Mouse (Mus musculus) ES-Bruce4 (cell line): ENCODE measurements around the gene Chsy1. TPM values are rescaled to one million over a fixed set of nuclear protein-coding genes. Genes with fewer than 3 reads are reported as not detected.

Source experiments
- H3K27ac ChIP-seq: 2 replicates; pipeline ENCODE4 v1.5.1; 2012; ENCODE audit warnings: low read length, inconsistent platforms; ENCODE audit not compliant: insufficient read depth
- H3K27me3 ChIP-seq: 2 replicates; pipeline ENCODE4 v1.6.1; 2012; ENCODE audit warnings: mild to moderate bottlenecking, low read length, inconsistent platforms; ENCODE audit not compliant: control insufficient read depth, poor library complexity, insufficient read depth, severe bottlenecking
- H3K36me3 ChIP-seq: 2 replicates; pipeline ENCODE4 v1.6.1; 2012; ENCODE audit warnings: inconsistent platforms, mild to moderate bottlenecking, low read length, moderate library complexity; ENCODE audit not compliant: control insufficient read depth, poor library complexity, insufficient read depth, severe bottlenecking
- H3K4me1 ChIP-seq: one replicate; pipeline ENCODE4 v1.8.1; 2011; ENCODE audit warnings: low read length; ENCODE audit not compliant: control insufficient read depth, insufficient read depth
- H3K4me3 ChIP-seq: 2 replicates; pipeline ENCODE4 v1.5.1; 2011; ENCODE audit warnings: low read depth, mild to moderate bottlenecking, low read length
- H3K9ac ChIP-seq: 2 replicates; pipeline ENCODE4 v1.6.1; 2012; ENCODE audit warnings: low read depth, mild to moderate bottlenecking, inconsistent platforms; ENCODE audit not compliant: poor library complexity, severe bottlenecking
- H3K9me3 ChIP-seq: replicated peaks from 2 replicates; pipeline ENCODE4 v1.6.1; 2012; ENCODE audit warnings: mild to moderate bottlenecking, low read length, inconsistent platforms; ENCODE audit not compliant: control insufficient read depth, poor library complexity, insufficient read depth, severe bottlenecking
- CTCF ChIP-seq: IDR thresholded peaks from one replicate; pipeline ENCODE4 v1.8.1; 2011; ENCODE audit warnings: low read depth, low read length
- EP300 ChIP-seq: IDR thresholded peaks from 2 replicates; pipeline ENCODE4 v1.6.1; 2011; ENCODE audit warnings: low read depth, low read length; ENCODE audit not compliant: insufficient read depth
- POLR2A ChIP-seq: IDR thresholded peaks from one replicate; pipeline ENCODE4 v1.8.1; 2011; ENCODE audit warnings: low read length; ENCODE audit not compliant: insufficient read depth
- polyA plus RNA-seq: library from polyadenylated mRNA; stranded (reverse); fragments of >200 nt; gene quantifications from 2 replicates; pipeline ENCODE4 v1.2.4, GENCODE M21; 2011; ENCODE audit warnings: low read depth; ENCODE audit not compliant: missing spikeins, insufficient read depth, insufficient read length

The Chsy1 gene
- polyA plus RNA-seq, 1 experiment = 25.8 TPM

GRCm38 (mm10) chr7:66168877-66169276 lies 59.6 kb downstream of the Chsy1 start:
- TF ChIP-seq EP300 = no peak
- no peak for TF ChIP-seq CTCF
- no peak for TF ChIP-seq POLR2A
- peaks cover 4% of the 10 kb centered on the region for H3K36me3 ChIP-seq
- H3K27me3 ChIP-seq = no peaks in the 10 kb centered on the region
- H3K27ac ChIP-seq = no peak overlapping the region
- H3K9me3 ChIP-seq = peaks cover 5% of the 10 kb centered on the region; the same call in 1 of the 2 replicates
- no peak overlapping the region for H3K4me3 ChIP-seq
- H3K4me1 ChIP-seq = no peaks in the 10 kb centered on the region
- no peak overlapping the region for H3K9ac ChIP-seq

- no peaks in the 10 kb centered on the region for H3K4me1 ChIP-seq
- TF ChIP-seq POLR2A = no peak
- TF ChIP-seq EP300 = no peak
- TF ChIP-seq CTCF = no peak
- peaks cover 5% of the 10 kb centered on the region; the same call in 1 of the 2 replicates for H3K9me3 ChIP-seq
- no peaks in the 10 kb centered on the region for H3K27me3 ChIP-seq
- H3K9ac ChIP-seq = no peak overlapping the region
- no peak overlapping the region for H3K4me3 ChIP-seq
- no peak overlapping the region for H3K27ac ChIP-seq
- peaks cover 4% of the 10 kb centered on the region for H3K36me3 ChIP-seq
These were observed 60.2 kb downstream of the Chsy1 start for GRCm38 (mm10) chr7:66169476-66169875.

- TF ChIP-seq CTCF = no peak
- no peak for TF ChIP-seq EP300
- no peak for TF ChIP-seq POLR2A
- no peak overlapping the region for H3K4me3 ChIP-seq
- H3K9ac ChIP-seq = no peak overlapping the region
- H3K36me3 ChIP-seq = peaks cover 4% of the 10 kb centered on the region
- H3K4me1 ChIP-seq = no peaks in the 10 kb centered on the region
- H3K27me3 ChIP-seq = no peaks in the 10 kb centered on the region
- H3K27ac ChIP-seq = no peak overlapping the region
- H3K9me3 ChIP-seq = peaks cover 5% of the 10 kb centered on the region; the same call in 1 of the 2 replicates
These were observed 61.6 kb downstream of the Chsy1 start for GRCm38 (mm10) chr7:66170802-66171505.

GRCm38 (mm10) chr7:66175738-66176137 lies 66.4 kb downstream of the Chsy1 start:
- no peak for TF ChIP-seq CTCF
- TF ChIP-seq POLR2A = no peak
- TF ChIP-seq EP300 = no peak
- Histone ChIP-seq H3K36me3 (peaks cover 4% of the 10 kb centered on the region), H3K27ac (no peak overlapping the region), H3K9ac (no peak overlapping the region), H3K4me1 (no peaks in the 10 kb centered on the region), H3K4me3 (no peak overlapping the region), H3K27me3 (no peaks in the 10 kb centered on the region), H3K9me3 (no peaks in the 10 kb centered on the region)

GRCm38 (mm10) chr7:66176256-66176655 lies 66.9 kb downstream of the Chsy1 start:
- Histone ChIP-seq H3K4me3 (no peak overlapping the region), H3K4me1 (no peaks in the 10 kb centered on the region), H3K9ac (no peak overlapping the region), H3K36me3 (peaks cover 4% of the 10 kb centered on the region), H3K9me3 (no peaks in the 10 kb centered on the region), H3K27me3 (no peaks in the 10 kb centered on the region), H3K27ac (no peak overlapping the region)
- TF ChIP-seq EP300 (no peak), CTCF (no peak), POLR2A (no peak)

- Histone ChIP-seq H3K4me3 (no peak overlapping the region), H3K9me3 (no peaks in the 10 kb centered on the region), H3K4me1 (no peaks in the 10 kb centered on the region), H3K9ac (no peak overlapping the region), H3K27ac (no peak overlapping the region), H3K36me3 (peaks cover 2% of the 10 kb centered on the region; the same call in 1 of the 2 replicates), H3K27me3 (no peaks in the 10 kb centered on the region)
- TF ChIP-seq EP300 (no peak), POLR2A (no peak), CTCF (no peak)
These were observed 67.6 kb downstream of the Chsy1 start for GRCm38 (mm10) chr7:66176929-66177328.
